Mouse (Mus musculus) brain, embryonic 14.5 days (tissue): ENCODE results near the gene Myo10. TPM values are rescaled to one million over a fixed set of nuclear protein-coding genes. Genes with fewer than 3 reads are reported as not detected.

Experiments
- DNase-seq: peaks from one replicate; pipeline ENCODE4 v3.0.0-alpha.2; 2011; ENCODE audit warnings: low read depth
- CTCF ChIP-seq: fragments of 200-500 bp; IDR thresholded peaks from 2 replicates; pipeline ENCODE4 v1.5.1; 2012; ENCODE audit warnings: inconsistent platforms, mild to moderate bottlenecking, moderate library complexity, borderline replicate concordance; ENCODE audit not compliant: insufficient read depth, insufficient read length; ENCODE audit errors: extremely low read depth
- POLR2A ChIP-seq: fragments of 200-500 bp; IDR thresholded peaks from 2 replicates; pipeline ENCODE4 v1.6.1; 2012; ENCODE audit warnings: mild to moderate bottlenecking, inconsistent platforms, borderline replicate concordance; ENCODE audit not compliant: poor library complexity, insufficient read depth, insufficient read length, severe bottlenecking; ENCODE audit errors: extremely low read depth
- polyA plus RNA-seq: library from polyadenylated mRNA; depleted of rRNA; stranded (reverse); fragments of >200 nt; gene quantifications from 2 replicates; pipeline ENCODE4 v1.2.3, GENCODE M21; 2012

Gene Myo10
- polyA plus RNA-seq, 1 experiment, result 33.7 TPM

GRCm38 (mm10) chr15:25640840-25641752 lies 18.8 kb downstream of the Myo10 start:
- no peak for DNase-seq
- TF ChIP-seq POLR2A (no peak), CTCF (no peak)

DNA sequence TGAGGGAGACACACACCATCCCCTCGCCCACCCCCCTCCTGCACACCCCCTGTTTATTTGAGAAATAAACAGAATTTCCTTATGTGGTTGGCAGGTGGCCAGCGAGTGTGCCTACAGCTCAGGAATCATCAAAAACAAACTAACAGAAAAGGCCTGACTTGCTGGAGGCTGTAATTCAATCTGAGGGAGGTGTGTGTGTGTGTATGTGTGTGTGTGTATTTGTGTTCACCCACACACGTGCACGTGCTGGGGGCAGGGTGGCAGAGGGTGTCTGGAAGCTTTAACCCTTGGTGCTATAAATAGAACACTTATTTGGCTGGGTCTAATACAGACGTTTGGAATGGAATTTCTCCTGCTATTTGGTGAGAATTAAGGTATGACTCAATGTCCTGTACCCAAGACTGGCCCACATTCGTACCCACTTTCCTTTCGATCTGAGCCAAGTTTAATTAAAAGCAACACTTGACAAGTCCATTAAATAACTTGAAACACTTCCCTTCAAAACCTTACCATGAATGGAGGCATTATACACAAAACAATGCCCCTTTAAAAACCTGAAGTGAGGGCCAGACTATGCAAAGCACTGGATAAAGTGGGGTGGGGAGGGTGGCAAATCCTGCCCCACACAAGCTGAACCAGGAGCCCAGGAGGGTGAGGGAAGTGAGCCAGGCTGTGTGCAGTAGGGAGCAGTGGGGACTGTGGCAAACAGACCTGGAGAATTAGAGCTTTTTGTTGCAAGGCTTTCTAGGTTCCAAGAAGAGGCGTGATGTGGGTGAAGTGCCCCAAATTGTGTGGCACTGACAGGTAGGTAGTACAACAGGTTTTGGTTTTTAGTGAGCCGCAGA lies 20.1 kb downstream of the Myo10 start:
- TF ChIP-seq CTCF (no peak), POLR2A (no peak)
- DNase-seq, result peak; percentile 91

DNA sequence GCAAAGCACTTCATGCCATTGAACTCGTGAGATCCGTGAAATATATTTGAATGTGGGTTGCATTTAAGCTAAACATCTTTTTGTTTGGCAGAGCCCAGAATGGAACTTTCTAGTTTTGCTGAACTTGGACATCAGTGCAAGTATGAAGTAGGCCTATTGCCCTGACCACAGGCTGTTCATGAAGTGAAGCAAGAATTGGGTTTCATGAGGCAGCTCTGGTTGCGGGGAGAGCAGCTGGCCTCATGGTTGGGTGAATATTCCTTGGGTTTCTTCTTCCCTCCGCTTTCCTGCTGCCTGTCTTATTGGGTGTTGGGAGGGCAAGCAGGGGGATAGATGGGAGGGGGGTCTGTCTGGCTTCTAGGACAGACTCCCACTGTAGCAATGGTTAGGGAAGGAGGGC lies 23.5 kb downstream of the Myo10 start:
- TF ChIP-seq POLR2A (no peak), CTCF (no peak)
- DNase-seq, result no peak

DNA sequence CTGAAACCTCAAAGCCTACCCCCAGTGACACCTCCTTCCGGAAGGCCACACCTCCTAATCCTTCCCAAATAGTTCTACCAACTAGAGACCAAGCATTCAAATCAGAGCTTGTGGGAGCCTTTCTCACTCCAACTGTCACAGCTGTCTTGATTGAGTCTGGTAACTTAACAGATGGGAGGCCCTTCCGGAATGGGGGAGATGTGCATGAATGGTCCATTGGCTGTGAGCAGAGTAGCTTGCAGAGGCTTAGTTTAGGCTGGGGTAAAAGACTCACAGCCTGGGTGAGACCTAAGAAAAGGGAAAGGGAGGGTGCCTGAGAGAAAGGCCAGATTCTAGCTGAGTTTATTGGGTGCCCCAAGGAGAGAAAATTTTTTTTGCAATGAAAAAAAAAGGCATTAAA lies 26.0 kb downstream of the Myo10 start:
- TF ChIP-seq CTCF, result no peak
- no peak for TF ChIP-seq POLR2A
- DNase-seq, result no peak

- TF ChIP-seq CTCF (no peak), POLR2A (no peak)
- no peak for DNase-seq
These were observed 28.0 kb downstream of the Myo10 start for GRCm38 (mm10) chr15:25650371-25650770.

DNA sequence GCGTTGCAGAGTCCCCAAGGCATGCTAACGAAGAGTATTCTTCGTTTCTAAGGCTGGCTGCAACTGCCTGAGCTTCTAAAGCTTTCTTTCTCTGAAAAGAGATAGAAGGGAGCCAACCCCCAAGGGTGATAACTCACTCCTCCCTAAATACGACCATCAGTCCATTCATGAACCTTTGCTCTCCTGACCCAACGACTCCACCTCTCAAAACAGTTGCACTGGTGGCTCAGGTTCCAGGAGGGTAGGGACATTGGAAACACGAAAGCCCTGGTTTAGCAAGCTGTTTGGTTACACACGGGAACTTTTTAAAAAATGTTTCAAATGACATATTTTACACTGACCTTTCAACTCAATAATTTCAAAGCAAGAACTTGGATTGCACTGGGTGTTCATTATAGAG lies 29.5 kb downstream of the Myo10 start:
- TF ChIP-seq CTCF (no peak), POLR2A (no peak)
- no peak for DNase-seq

- no peak for DNase-seq
- TF ChIP-seq POLR2A (no peak), CTCF (no peak)
These were observed 30.0 kb downstream of the Myo10 start for GRCm38 (mm10) chr15:25652368-25652767.

GRCm38 (mm10) chr15:25652933-25653332 lies 30.6 kb downstream of the Myo10 start:
- no peak for DNase-seq
- TF ChIP-seq CTCF, result no peak
- TF ChIP-seq POLR2A, result no peak

DNA sequence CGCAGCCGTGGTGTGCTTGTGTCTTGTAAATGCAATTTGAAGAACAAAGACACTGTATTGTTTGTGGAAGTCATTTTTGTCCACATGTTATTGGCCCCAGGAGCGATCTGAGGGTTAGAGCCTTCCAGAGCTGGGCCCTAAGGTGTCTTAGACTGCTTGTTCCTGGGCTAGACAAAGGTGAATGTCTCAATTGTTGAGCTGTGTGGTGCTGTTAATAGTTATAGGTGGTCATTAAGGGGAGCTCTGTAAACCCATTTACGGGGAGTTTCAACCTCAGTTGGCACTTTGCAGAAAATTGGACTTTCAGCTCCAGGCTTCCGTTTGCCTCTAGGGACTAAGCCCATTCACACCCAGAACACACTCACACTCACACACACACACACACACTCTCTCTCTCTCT lies 31.4 kb downstream of the Myo10 start:
- TF ChIP-seq CTCF (no peak), POLR2A (no peak)
- no peak for DNase-seq

- DNase-seq, result no peak
- no peak for TF ChIP-seq CTCF
- no peak for TF ChIP-seq POLR2A
These were observed 40.7 kb downstream of the Myo10 start for GRCm38 (mm10) chr15:25662833-25663519.

DNA sequence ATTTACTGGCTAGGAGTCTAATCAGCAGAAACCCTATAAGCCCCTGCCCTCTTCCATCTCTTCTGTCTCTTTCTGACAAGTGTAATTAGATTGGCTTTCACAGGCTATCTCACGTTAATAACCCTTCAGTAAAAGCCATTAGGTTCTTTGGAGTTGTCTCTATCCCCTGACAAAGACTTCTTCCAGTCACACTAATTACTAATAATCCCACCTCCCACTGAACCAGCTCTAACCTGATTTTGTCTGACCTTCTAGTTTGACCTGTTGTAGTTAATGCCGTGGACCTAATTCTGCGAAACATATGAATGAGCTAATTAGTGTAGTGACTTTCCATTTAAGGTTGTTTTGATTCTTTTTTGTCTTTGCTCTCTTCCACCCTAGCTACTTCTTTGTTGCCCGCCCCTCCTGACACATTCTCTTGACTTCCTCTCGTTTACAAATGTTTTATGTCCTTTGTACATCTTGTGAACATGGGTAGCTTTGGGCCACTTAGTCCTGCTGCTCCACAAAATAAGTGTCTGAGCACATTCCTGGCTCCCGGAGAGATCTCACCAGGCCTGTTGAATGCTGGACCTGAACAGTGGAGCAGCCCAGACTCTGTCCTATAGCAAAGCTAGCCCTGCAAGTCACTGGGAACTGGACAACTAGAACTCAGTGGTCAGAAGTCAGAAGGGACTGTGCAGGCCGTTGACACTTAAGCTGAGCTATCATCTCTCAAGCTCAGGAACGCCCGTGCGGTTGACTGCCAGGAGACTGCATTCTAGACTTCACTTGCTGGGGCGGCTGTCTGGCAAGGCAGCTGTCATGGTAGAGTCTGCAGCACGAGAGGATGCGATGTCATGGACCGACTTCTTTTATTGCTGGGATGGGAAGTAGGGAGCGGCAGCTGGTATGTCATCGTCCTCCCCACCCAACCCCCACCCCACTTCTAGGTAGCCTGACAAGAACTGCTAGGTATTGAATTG lies 47.2 kb downstream of the Myo10 start:
- peak; percentile 39 for DNase-seq
- no peak for TF ChIP-seq POLR2A
- TF ChIP-seq CTCF, result no peak
